Mouse (Mus musculus) stomach, embryonic 16.5 days (tissue): ENCODE results near the gene Ankfy1. TPM values are rescaled to one million over a fixed set of nuclear protein-coding genes. Genes with fewer than 3 reads are reported as not detected.
"Not testable (repeated sequence)": the region's sequence is repeated elsewhere in the genome, so short reads cannot be mapped to it uniquely, and the experiment has no call there.

ENCODE experiments used
- ATAC-seq: fragments of 200-750 bp; cut with Nextera tagmentation; 2 replicates; pipeline ENCODE4 v1.8.0; 2017; ENCODE audit warnings: moderate number of reproducible peaks, moderate TSS enrichment; ENCODE audit not compliant: insufficient read depth, low FRiP score
- H3K27ac ChIP-seq: fragments of 300-500 bp; sonication (generic); 2 replicates; pipeline ENCODE4 v1.5.1; 2014; ENCODE audit warnings: low read length
- H3K27me3 ChIP-seq: fragments of 300-500 bp; sonication (generic); 2 replicates; pipeline ENCODE4 v1.6.1; 2014; ENCODE audit warnings: low read length, control low read depth, mixed read lengths; ENCODE audit not compliant: control insufficient read depth, insufficient read depth
- H3K36me3 ChIP-seq: fragments of 300-500 bp; sonication (generic); 2 replicates; pipeline ENCODE4 v1.6.1; 2014; ENCODE audit warnings: low read length; ENCODE audit not compliant: control insufficient read depth, insufficient read depth
- H3K4me1 ChIP-seq: fragments of 300-500 bp; sonication (generic); 2 replicates; pipeline ENCODE4 v1.6.1; 2014; ENCODE audit warnings: low read length, control low read depth, mixed read lengths; ENCODE audit not compliant: control insufficient read depth, insufficient read depth
- H3K4me2 ChIP-seq: fragments of 300-500 bp; sonication (generic); 2 replicates; pipeline ENCODE4 v1.6.1; 2014; ENCODE audit warnings: low read depth, low read length, mixed read lengths
- H3K4me3 ChIP-seq: fragments of 300-500 bp; sonication (generic); replicated peaks from 2 replicates; pipeline ENCODE4 v1.5.1; 2014; ENCODE audit warnings: mild to moderate bottlenecking, low read length
- H3K9ac ChIP-seq: fragments of 300-500 bp; sonication (generic); 2 replicates; pipeline ENCODE4 v1.6.1; 2014; ENCODE audit warnings: low read length
- H3K9me3 ChIP-seq: fragments of 300-500 bp; sonication (generic); replicated peaks from 2 replicates; pipeline ENCODE4 v1.6.1; 2016; ENCODE audit warnings: low read length, control low read depth; ENCODE audit not compliant: control insufficient read depth
- WGBS: fragments of 180-500 bp; shearing (Covaris S2); extraction: QIAGEN DNeasy Blood & Tissue Kit; methylation state at CpG from one replicate; pipeline ENCODE4 v1.1.7; 2014; 5-methylcytosine and 5-hydroxymethylcytosine counted together
- polyA plus RNA-seq: library from polyadenylated mRNA; unstranded; fragments of >200 nt; fragmentation: Nextera tagmentation; extraction: Ambion mirVana; gene quantifications from 2 replicates; pipeline ENCODE4 v1.2.1, GENCODE M21; 2015

Ankfy1 gene
- polyA plus RNA-seq, 1 experiment from 2014 or later: 27.2 TPM

DNA sequence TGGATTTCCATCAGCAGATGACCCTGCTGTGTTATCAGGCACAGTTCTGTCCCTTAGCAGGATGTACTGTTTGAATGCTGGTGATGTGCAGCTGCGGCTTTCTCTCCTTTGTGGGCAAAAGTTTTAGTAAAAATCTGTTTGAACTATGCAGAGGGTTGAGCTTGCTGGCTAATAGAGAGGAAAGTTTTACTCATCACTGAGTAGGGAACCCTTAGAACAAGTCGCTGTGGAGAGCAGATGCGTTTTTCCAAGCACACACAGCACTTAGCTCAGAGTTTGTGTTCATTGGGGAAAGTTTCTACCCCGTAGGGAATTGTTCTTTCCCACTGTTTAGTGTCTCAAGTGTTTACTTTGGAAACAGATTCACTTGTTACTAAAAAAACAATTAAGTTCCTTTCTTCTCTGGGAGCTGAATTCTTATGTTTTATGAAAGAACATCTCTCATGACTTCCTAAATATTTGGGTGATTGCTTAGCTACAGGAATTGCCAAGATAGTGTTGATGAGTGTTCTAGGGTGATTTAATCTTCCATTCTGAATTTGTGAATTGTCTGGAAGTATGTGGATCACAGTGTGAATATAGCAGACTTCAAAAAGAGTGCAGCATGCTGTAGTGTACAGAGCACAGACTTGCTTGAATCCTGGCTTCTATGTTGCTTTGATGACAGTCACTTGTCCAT, 45.2 kb downstream of the Ankfy1 start:
- H3K9me3 ChIP-seq: no peaks in the 10 kb centered on the region
- no peak overlapping the region for H3K27ac ChIP-seq
- H3K9ac ChIP-seq: no peak overlapping the region
- no peak overlapping the region for H3K4me2 ChIP-seq
- WGBS: 77% methylated on average over 4 of the region's 4 CpGs
- H3K27me3 ChIP-seq: no peaks in the 10 kb centered on the region
- H3K4me1 ChIP-seq: no peaks in the 10 kb centered on the region
- ATAC-seq: no peak
- H3K4me3 ChIP-seq: no peak overlapping the region
- H3K36me3 ChIP-seq: peaks cover 16% of the 10 kb centered on the region

DNA sequence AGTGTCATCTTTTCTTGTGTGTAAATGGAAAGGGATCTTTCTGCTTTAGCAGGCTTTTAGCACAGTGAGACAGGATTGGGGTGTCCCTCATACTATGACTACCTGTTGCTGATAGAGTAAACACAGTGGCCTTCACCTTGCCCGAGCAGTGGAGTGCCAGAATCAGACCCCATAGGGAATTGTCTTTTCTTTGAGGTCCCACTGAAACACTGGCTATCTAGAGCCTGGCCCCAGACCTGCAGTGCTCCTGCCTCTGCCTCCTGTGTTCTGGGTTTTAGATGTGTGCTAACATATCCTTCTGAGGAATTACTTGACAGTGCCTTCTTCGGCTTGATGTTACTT, 45.7 kb downstream of the Ankfy1 start:
- WGBS: 85% methylated on average over 2 of the region's 2 CpGs
- Histone ChIP-seq H3K9me3 (no peaks in the 10 kb centered on the region), H3K27ac (no peak overlapping the region), H3K36me3 (peaks cover 18% of the 10 kb centered on the region), H3K9ac (no peak overlapping the region), H3K4me1 (no peaks in the 10 kb centered on the region), H3K27me3 (no peaks in the 10 kb centered on the region), H3K4me2 (no peak overlapping the region), H3K4me3 (no peak overlapping the region)
- no peak for ATAC-seq

DNA sequence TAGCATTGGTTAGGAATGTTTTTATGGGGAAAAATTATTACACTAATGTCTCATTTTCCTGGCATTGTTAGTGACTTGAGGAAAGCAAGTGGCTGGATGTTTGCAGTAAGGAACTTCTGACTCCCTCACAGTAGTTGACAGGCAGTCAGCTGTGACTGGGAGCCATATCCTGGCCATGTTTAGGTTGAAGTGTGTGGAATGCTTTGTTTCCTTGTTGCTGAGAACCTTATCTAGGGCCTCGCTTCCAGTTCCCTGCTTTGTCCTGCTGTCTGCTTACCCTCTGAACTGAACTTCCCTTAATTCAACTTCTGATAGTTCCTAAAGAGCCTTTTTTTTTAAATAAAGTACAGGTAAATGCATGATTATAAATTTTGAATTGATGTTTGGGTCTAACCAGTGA, 46.5 kb downstream of the Ankfy1 start:
- Histone ChIP-seq H3K36me3 (peaks cover 13% of the 10 kb centered on the region; the same call in 1 of the 2 replicates), H3K27me3 (no peaks in the 10 kb centered on the region), H3K9ac (no peak overlapping the region), H3K4me1 (no peaks in the 10 kb centered on the region), H3K27ac (no peak overlapping the region), H3K4me2 (no peak overlapping the region), H3K9me3 (no peaks in the 10 kb centered on the region), H3K4me3 (no peak overlapping the region)
- no peak for ATAC-seq
- WGBS: 66% methylated on average over 1 of the region's 1 CpGs

DNA sequence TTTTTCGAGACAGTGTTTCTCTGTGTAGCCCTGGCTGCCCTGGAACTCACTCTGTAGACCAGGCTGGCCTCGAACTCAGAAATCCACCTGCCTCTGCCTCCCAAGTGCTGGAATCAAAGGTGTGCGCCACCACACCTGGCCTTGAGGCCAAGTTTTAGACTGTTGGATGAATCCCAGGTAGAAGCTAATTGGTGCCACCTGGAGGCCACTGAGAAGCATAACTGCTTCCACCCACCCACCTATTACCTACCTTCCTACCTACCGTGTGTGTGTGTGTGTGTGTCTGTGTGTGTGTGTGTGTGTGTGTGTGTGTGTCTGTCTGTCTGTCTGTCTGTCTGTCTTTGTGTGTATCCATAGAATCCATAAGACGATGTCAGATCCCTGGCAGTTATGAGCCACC, 47.7 kb downstream of the Ankfy1 start:
- H3K4me1 ChIP-seq, H3K27me3 ChIP-seq, H3K4me2 ChIP-seq, H3K27ac ChIP-seq, H3K4me3 ChIP-seq, H3K9me3 ChIP-seq, ATAC-seq, H3K9ac ChIP-seq: not testable (repeated sequence)
- WGBS: 83% methylated on average over 5 of the region's 5 CpGs
- H3K36me3 ChIP-seq: peaks cover 12% of the 10 kb centered on the region; the same call in 1 of the 2 replicates

GRCm38 (mm10) chr11:72739048-72739447, 49.2 kb downstream of the Ankfy1 start:
- no peak overlapping the region for H3K27ac ChIP-seq
- no peaks in the 10 kb centered on the region for H3K27me3 ChIP-seq
- peaks cover 11% of the 10 kb centered on the region; the same call in 1 of the 2 replicates for H3K36me3 ChIP-seq
- H3K9ac ChIP-seq: no peak overlapping the region
- H3K4me3 ChIP-seq: no peak overlapping the region
- no peak overlapping the region for H3K4me2 ChIP-seq
- 92% methylated on average over 1 of the region's 1 CpGs for WGBS
- no peaks in the 10 kb centered on the region for H3K9me3 ChIP-seq
- no peaks in the 10 kb centered on the region for H3K4me1 ChIP-seq
- no peak for ATAC-seq

GRCm38 (mm10) chr11:72751956-72752355, 62.1 kb downstream of the Ankfy1 start:
- H3K27ac ChIP-seq: no peak overlapping the region
- no peaks in the 10 kb centered on the region for H3K4me1 ChIP-seq
- no peak overlapping the region for H3K4me2 ChIP-seq
- H3K9ac ChIP-seq: no peak overlapping the region
- no peaks in the 10 kb centered on the region for H3K9me3 ChIP-seq
- H3K36me3 ChIP-seq: peaks cover 26% of the 10 kb centered on the region
- H3K27me3 ChIP-seq: no peaks in the 10 kb centered on the region
- no peak for ATAC-seq
- H3K4me3 ChIP-seq: no peak overlapping the region
- WGBS: 28% methylated on average over 2 of the region's 2 CpGs

- Histone ChIP-seq H3K4me3 (no peak overlapping the region), H3K4me1 (no peaks in the 10 kb centered on the region), H3K27me3 (no peaks in the 10 kb centered on the region), H3K9me3 (no peaks in the 10 kb centered on the region), H3K36me3 (peaks cover 12% of the 10 kb centered on the region), H3K9ac (no peak overlapping the region), H3K27ac (no peak overlapping the region), H3K4me2 (no peak overlapping the region)
- no peak for ATAC-seq
- WGBS: 91% methylated on average over 5 of the region's 5 CpGs
Measured at GRCm38 (mm10) chr11:72758316-72758715, 68.5 kb downstream of the Ankfy1 start.

GRCm38 (mm10) chr11:72759581-72759980, 69.8 kb downstream of the Ankfy1 start:
- 91% methylated on average over 6 of the region's 6 CpGs for WGBS
- H3K27me3 ChIP-seq: no peaks in the 10 kb centered on the region
- no peak overlapping the region for H3K4me2 ChIP-seq
- H3K4me3 ChIP-seq: no peak overlapping the region
- H3K36me3 ChIP-seq: peaks cover 14% of the 10 kb centered on the region
- H3K27ac ChIP-seq: no peak overlapping the region
- no peaks in the 10 kb centered on the region for H3K9me3 ChIP-seq
- no peaks in the 10 kb centered on the region for H3K4me1 ChIP-seq
- no peak for ATAC-seq
- no peak overlapping the region for H3K9ac ChIP-seq

- no peak for ATAC-seq
- H3K4me3 ChIP-seq: no peak overlapping the region
- WGBS: 81% methylated on average over 1 of the region's 1 CpGs
- no peak overlapping the region for H3K9ac ChIP-seq
- H3K4me1 ChIP-seq: no peaks in the 10 kb centered on the region
- H3K4me2 ChIP-seq: no peak overlapping the region
- H3K27ac ChIP-seq: no peak overlapping the region
- no peaks in the 10 kb centered on the region for H3K9me3 ChIP-seq
- peaks cover 15% of the 10 kb centered on the region for H3K36me3 ChIP-seq
- no peaks in the 10 kb centered on the region for H3K27me3 ChIP-seq
Measured at GRCm38 (mm10) chr11:72760781-72761180, 71.0 kb downstream of the Ankfy1 start.
